Mouse (Mus musculus) thymus, adult 2 months (tissue): ENCODE data around the gene Cdc42ep2.

Experiments
- CTCF ChIP-seq: fragments of 200-500 bp; IDR thresholded peaks from 2 replicates; pipeline ENCODE4 v1.5.1; 2012; ENCODE audit warnings: mild to moderate bottlenecking, control low read depth, low read length, moderate library complexity, borderline replicate concordance; ENCODE audit not compliant: control insufficient read depth, poor library complexity, insufficient read depth; ENCODE audit errors: extremely low read depth
- POLR2A ChIP-seq: fragments of 200-500 bp; IDR thresholded peaks from 2 replicates; pipeline ENCODE4 v1.6.1; 2012; ENCODE audit warnings: mild to moderate bottlenecking, low read length, control low read depth, moderate library complexity; ENCODE audit not compliant: control insufficient read depth, poor library complexity, insufficient read depth; ENCODE audit errors: extremely low read depth

DNA sequence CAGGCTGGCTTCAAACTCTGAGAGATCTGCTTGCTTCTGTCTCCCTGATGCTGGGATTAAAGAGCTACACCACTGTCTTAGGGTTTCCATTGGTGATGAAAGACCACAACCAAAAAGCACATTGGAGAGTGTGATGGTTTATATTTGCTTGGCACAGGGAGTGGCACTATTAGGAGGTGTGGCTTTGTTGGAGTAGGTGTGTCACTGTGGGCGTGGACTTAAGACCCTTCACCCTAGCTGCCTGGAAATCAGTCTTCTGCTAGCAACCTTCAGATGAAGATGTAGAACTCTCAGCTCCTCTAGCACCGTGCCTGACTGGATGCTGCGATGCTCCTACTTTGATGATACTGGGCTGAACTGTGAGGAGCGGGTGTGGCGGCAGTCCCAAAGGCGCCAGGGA lies 13.9 kb upstream of the Cdc42ep2 start:
- TF ChIP-seq CTCF (no peak), POLR2A (no peak)
